ENCODE assay signal across 8 mouse cellular contexts in the genomic region with DNA sequence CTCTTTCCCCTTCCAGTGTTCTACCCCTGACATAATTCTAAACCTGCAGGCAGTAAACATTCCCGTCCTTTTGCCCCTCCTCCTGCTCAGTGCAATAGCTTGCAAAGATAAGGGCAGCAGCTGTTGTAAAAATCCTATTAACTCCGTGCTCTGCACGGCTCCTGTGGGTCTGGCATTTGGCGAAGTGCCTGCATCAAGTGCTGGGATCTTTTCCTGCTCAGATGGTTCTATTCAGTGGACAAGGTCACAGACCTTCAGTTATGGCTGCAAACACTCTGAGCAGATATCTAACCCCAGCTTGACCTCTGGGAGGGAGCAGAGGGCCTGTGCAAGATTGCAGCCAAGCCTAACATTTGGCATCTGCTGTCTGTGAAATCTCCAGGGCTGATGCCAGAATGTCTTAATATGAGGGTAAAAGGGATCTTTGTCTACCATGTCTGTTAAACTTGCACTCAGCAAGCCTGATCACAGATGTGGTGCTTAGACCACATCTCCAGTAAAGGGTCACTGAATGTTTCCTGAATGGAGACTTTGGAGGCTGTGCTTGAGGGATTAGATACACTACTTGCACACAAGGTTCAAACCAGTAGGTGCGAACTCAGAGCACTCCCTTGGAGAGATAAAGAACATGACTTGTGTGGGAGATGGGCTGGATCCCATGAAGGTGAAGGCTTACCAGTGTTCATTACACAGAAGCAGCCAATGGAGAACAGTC. TPM values are rescaled to one million over a fixed set of nuclear protein-coding genes. Genes with fewer than 3 reads are reported as not detected.
A peak's percentile ranks its signal among the peaks of the same experiment; 100 is the strongest.
DNase-seq lines count a peak whose midpoint lies in the region; ATAC-seq lines count a peak whose summit lies in the region.

No protein-coding gene starts in this region.

- DNase-seq in cerebellum, adult 11-12 months = no peak
- DNase-seq in hindbrain, embryonic 14.5 days (ENCODE audit: low spot score) = peak; percentile 28
- no peak for DNase-seq in thymus, adult 18-20 months
- DNase-seq in frontal cortex, postnatal 10 days (ENCODE audit: low spot score in 2 of 2) = no peak

- H3K4me2 ChIP-seq in embryonic facial prominence, embryonic 15.5 days (replicated peaks) = no peak overlapping the region
- H3K4me2 ChIP-seq in hindbrain, embryonic 14.5 days (replicated peaks) = no peak overlapping the region
- H3K4me2 ChIP-seq in limb, embryonic 15.5 days = no peak overlapping the region
- H3K4me2 ChIP-seq in midbrain, embryonic 16.5 days (ENCODE audit: low read length) = no peak overlapping the region

- 16% methylated on average over 5 of the region's 5 CpGs for WGBS in embryonic facial prominence, embryonic 15.5 days
- WGBS in hindbrain, embryonic 14.5 days = 19% methylated on average over 5 of the region's 5 CpGs
- WGBS in limb, embryonic 15.5 days = 17% methylated on average over 5 of the region's 5 CpGs
- 13% methylated on average over 5 of the region's 5 CpGs for WGBS in midbrain, embryonic 16.5 days

- no peaks in the 10 kb centered on the region for H3K4me1 ChIP-seq in embryonic facial prominence, embryonic 15.5 days
- peaks cover 9% of the 10 kb centered on the region; the same call in 1 of the 2 replicates for H3K4me1 ChIP-seq in hindbrain, embryonic 14.5 days (replicated peaks; ENCODE audit: control insufficient read depth, insufficient read depth, low read length)
- peaks cover 7% of the 10 kb centered on the region for H3K4me1 ChIP-seq in limb, embryonic 15.5 days
- no peaks in the 10 kb centered on the region for H3K4me1 ChIP-seq in midbrain, embryonic 16.5 days (ENCODE audit: control insufficient read depth, insufficient read depth, low read length)

- ATAC-seq in cerebellum, adult (ENCODE audit: insufficient number of reproducible peaks, low FRiP score, low TSS enrichment) = peak; percentile 45; the same call in 1 of the 2 replicates
- ATAC-seq in embryonic facial prominence, embryonic 15.5 days (ENCODE audit: insufficient number of reproducible peaks, low FRiP score, low TSS enrichment, low read depth) = peak; percentile 63; the same call in 1 of the 2 replicates
- ATAC-seq in hindbrain, embryonic 14.5 days (ENCODE audit: low FRiP score) = peak; percentile 87
- ATAC-seq in limb, embryonic 15.5 days (ENCODE audit: insufficient number of reproducible peaks, low FRiP score, low TSS enrichment, low read depth) = peak; percentile 52; the same call in 1 of the 2 replicates
- ATAC-seq in midbrain, embryonic 16.5 days = peak; percentile 79

- no peaks in the 10 kb centered on the region for H3K36me3 ChIP-seq in embryonic facial prominence, embryonic 15.5 days
- no peaks in the 10 kb centered on the region for H3K36me3 ChIP-seq in hindbrain, embryonic 14.5 days (replicated peaks; ENCODE audit: control insufficient read depth, insufficient read depth)
- H3K36me3 ChIP-seq in limb, embryonic 15.5 days = no peaks in the 10 kb centered on the region
- H3K36me3 ChIP-seq in midbrain, embryonic 16.5 days (ENCODE audit: control insufficient read depth, insufficient read depth, low read length) = no peaks in the 10 kb centered on the region

- no peaks in the 10 kb centered on the region for H3K9me3 ChIP-seq in embryonic facial prominence, embryonic 15.5 days (replicated peaks)
- H3K9me3 ChIP-seq in hindbrain, embryonic 14.5 days (ENCODE audit: control insufficient read depth, low read length) = no peaks in the 10 kb centered on the region
- H3K9me3 ChIP-seq in limb, embryonic 15.5 days = no peaks in the 10 kb centered on the region
- no peaks in the 10 kb centered on the region for H3K9me3 ChIP-seq in midbrain, embryonic 16.5 days (replicated peaks; ENCODE audit: control insufficient read depth, low read length, poor library complexity, severe bottlenecking)

- no peaks in the 10 kb centered on the region for H3K27me3 ChIP-seq in embryonic facial prominence, embryonic 15.5 days
- H3K27me3 ChIP-seq in hindbrain, embryonic 14.5 days (ENCODE audit: control insufficient read depth, insufficient read depth, low read length) = no peaks in the 10 kb centered on the region
- no peaks in the 10 kb centered on the region for H3K27me3 ChIP-seq in limb, embryonic 15.5 days
- no peaks in the 10 kb centered on the region for H3K27me3 ChIP-seq in midbrain, embryonic 16.5 days (ENCODE audit: control insufficient read depth, insufficient read depth, low read depth, low read length)

- no peak overlapping the region for H3K4me3 ChIP-seq in embryonic facial prominence, embryonic 15.5 days (replicated peaks)
- H3K4me3 ChIP-seq in hindbrain, embryonic 14.5 days (replicated peaks; ENCODE audit: low read length) = no peak overlapping the region
- H3K4me3 ChIP-seq in limb, embryonic 15.5 days = no peak overlapping the region
- no peak overlapping the region for H3K4me3 ChIP-seq in midbrain, embryonic 16.5 days (ENCODE audit: low read depth, low read length)

- no peak overlapping the region for H3K9ac ChIP-seq in embryonic facial prominence, embryonic 15.5 days
- no peak overlapping the region for H3K9ac ChIP-seq in hindbrain, embryonic 14.5 days
- no peak overlapping the region for H3K9ac ChIP-seq in limb, embryonic 15.5 days
- H3K9ac ChIP-seq in midbrain, embryonic 16.5 days (ENCODE audit: low read depth, low read length) = no peak overlapping the region

- H3K27ac ChIP-seq in embryonic facial prominence, embryonic 15.5 days (replicated peaks) = no peak overlapping the region
- H3K27ac ChIP-seq in hindbrain, embryonic 14.5 days = 0 out of 2 replicates have a peak overlapping the region, but pooled peaks have one; percentile 16
- peak overlapping the region; percentile 33; the same call in 1 of the 2 replicates for H3K27ac ChIP-seq in limb, embryonic 15.5 days
- H3K27ac ChIP-seq in midbrain, embryonic 16.5 days (ENCODE audit: low read length) = no peak overlapping the region

RNA-seq across cellular contexts. Expression of gene Gm5269, which starts 15.2 kb away (rescaled TPM):
- not detected in 2 replicates for polyA plus RNA-seq in embryonic facial prominence, embryonic 15.5 days (2015; fragmentation: Nextera tagmentation; extraction: Ambion mirVana)
- not detected in 2 replicates for polyA plus RNA-seq in hindbrain, embryonic 14.5 days (2014; fragmentation: Nextera tagmentation; extraction: Ambion mirVana)
- polyA plus RNA-seq in limb, embryonic 15.5 days (2015; fragmentation: Nextera tagmentation; extraction: Ambion mirVana) = not detected in 2 replicates
- not detected in 2 replicates for polyA plus RNA-seq in midbrain, embryonic 16.5 days (2015; fragmentation: Nextera tagmentation; extraction: Ambion mirVana)

RNA-seq across cellular contexts. Expression of gene Slc40a1, which starts 21.1 kb away (rescaled TPM):
- polyA plus RNA-seq in embryonic facial prominence, embryonic 15.5 days (2015; fragmentation: Nextera tagmentation; extraction: Ambion mirVana) = 30.7 and 32.0 TPM in 2 replicates
- polyA plus RNA-seq in hindbrain, embryonic 14.5 days (2014; fragmentation: Nextera tagmentation; extraction: Ambion mirVana) = 45.4 and 48.9 TPM in 2 replicates
- polyA plus RNA-seq in limb, embryonic 15.5 days (2015; fragmentation: Nextera tagmentation; extraction: Ambion mirVana) = 46.5 and 51.7 TPM in 2 replicates
- 30.8 and 32.9 TPM in 2 replicates for polyA plus RNA-seq in midbrain, embryonic 16.5 days (2015; fragmentation: Nextera tagmentation; extraction: Ambion mirVana)

Comparison
In these comparisons a context has a peak if more than half of its experiments do, and no peak if none do; other contexts are left out.
1. H3K27ac ChIP-seq: peak in hindbrain, embryonic 14.5 days (single experiment) and limb, embryonic 15.5 days (single experiment); none in embryonic facial prominence, embryonic 15.5 days (single experiment) and midbrain, embryonic 16.5 days (single experiment).
2. Peak in every context shown above with its lines, with median percentiles within 50 percentile points of each other: ATAC-seq.